Mouse (Mus musculus) intestine, embryonic 14.5 days (tissue): ENCODE data around the gene Asap3. TPM values are rescaled to one million over a fixed set of nuclear protein-coding genes. Genes with fewer than 3 reads are reported as not detected.

Source experiments
- ATAC-seq: fragments of 200-750 bp; cut with Nextera tagmentation; replicated peaks from 2 replicates; pipeline ENCODE4 v1.8.0; 2017; ENCODE audit warnings: low read depth, moderate number of reproducible peaks, moderate TSS enrichment, moderate library complexity; ENCODE audit not compliant: low FRiP score, low TSS enrichment
- DNase-seq: peaks from one replicate; pipeline ENCODE4 v3.0.0-alpha.2; 2018; ENCODE audit warnings: low spot score
- H3K27ac ChIP-seq: fragments of 300-500 bp; sonication (generic); 2 replicates; pipeline ENCODE4 v1.5.1; 2014; ENCODE audit warnings: low read depth, mild to moderate bottlenecking, control low read depth
- H3K27me3 ChIP-seq: fragments of 300-500 bp; sonication (generic); replicated peaks from 2 replicates; pipeline ENCODE4 v1.6.1; 2014; ENCODE audit warnings: low read length, control low read depth; ENCODE audit not compliant: control insufficient read depth, insufficient read depth
- H3K36me3 ChIP-seq: fragments of 300-500 bp; sonication (generic); 2 replicates; pipeline ENCODE4 v1.6.1; 2014; ENCODE audit warnings: low read length, control low read depth; ENCODE audit not compliant: control insufficient read depth, insufficient read depth
- H3K4me1 ChIP-seq: fragments of 300-500 bp; sonication (generic); replicated peaks from 2 replicates; pipeline ENCODE4 v1.6.1; 2014; ENCODE audit warnings: low read length, control low read depth, mixed read lengths; ENCODE audit not compliant: control insufficient read depth, insufficient read depth
- H3K4me2 ChIP-seq: fragments of 300-500 bp; sonication (generic); 2 replicates; pipeline ENCODE4 v1.6.1; 2014; ENCODE audit warnings: low read length
- H3K4me3 ChIP-seq: fragments of 300-500 bp; sonication (generic); 2 replicates; pipeline ENCODE4 v1.5.1; 2014; ENCODE audit warnings: low read depth, low read length, control low read depth, mixed read lengths
- H3K9ac ChIP-seq: fragments of 300-500 bp; sonication (generic); 2 replicates; pipeline ENCODE4 v1.6.1; 2014; ENCODE audit warnings: mild to moderate bottlenecking, low read length
- H3K9me3 ChIP-seq: fragments of 300-500 bp; sonication (generic); 2 replicates; pipeline ENCODE4 v1.6.1; 2016; ENCODE audit warnings: low read length, control low read depth; ENCODE audit not compliant: control insufficient read depth
- WGBS: fragments of 180-500 bp; shearing (Covaris S2); extraction: QIAGEN DNeasy Blood & Tissue Kit; methylation state at CpG from one replicate; pipeline ENCODE4 v1.1.7; 2014; 5-methylcytosine and 5-hydroxymethylcytosine counted together
- polyA plus RNA-seq: library from polyadenylated mRNA; unstranded; fragments of >200 nt; fragmentation: Nextera tagmentation; extraction: Ambion mirVana; gene quantifications from 2 replicates; pipeline ENCODE4 v1.2.1, GENCODE M21; 2014

Gene Asap3
- polyA plus RNA-seq, 1 experiment from 2014 or later = 4.6 TPM

DNA sequence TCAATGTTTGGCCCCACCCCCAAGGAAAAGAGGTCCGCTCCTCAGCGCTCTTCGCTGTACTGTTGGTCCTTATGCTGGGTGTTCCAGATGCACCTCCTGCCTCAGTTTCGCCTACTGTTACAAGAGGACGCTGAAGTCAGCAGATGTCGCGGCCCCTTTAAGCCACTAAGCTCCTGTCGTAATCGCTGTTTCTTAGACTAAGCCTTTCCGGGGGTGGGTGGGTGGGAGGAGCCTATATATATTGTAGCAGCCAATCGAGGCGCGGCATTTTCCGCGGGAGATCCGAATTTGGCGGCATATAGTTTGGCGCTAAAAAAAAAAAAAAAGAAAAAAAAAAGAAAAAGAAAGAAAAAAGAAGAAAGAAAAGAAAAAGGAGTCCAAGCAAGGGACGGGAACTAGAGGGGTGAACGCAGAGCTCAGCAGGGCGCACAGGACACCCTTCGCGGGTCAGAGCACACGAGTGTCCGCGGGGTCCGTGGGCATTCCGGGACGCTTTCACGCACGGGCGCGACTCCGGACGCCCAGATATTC, 34.1 kb upstream of the Asap3 start, which contains the start of gene E2f2:
Gene E2f2, plus strand, starts transcription at position 384 of the 531 bp plus-strand sequence.
- under 1% methylated on average over 35 of the region's 35 CpGs for WGBS
- no peaks in the 10 kb centered on the region for H3K9me3 ChIP-seq

DNA sequence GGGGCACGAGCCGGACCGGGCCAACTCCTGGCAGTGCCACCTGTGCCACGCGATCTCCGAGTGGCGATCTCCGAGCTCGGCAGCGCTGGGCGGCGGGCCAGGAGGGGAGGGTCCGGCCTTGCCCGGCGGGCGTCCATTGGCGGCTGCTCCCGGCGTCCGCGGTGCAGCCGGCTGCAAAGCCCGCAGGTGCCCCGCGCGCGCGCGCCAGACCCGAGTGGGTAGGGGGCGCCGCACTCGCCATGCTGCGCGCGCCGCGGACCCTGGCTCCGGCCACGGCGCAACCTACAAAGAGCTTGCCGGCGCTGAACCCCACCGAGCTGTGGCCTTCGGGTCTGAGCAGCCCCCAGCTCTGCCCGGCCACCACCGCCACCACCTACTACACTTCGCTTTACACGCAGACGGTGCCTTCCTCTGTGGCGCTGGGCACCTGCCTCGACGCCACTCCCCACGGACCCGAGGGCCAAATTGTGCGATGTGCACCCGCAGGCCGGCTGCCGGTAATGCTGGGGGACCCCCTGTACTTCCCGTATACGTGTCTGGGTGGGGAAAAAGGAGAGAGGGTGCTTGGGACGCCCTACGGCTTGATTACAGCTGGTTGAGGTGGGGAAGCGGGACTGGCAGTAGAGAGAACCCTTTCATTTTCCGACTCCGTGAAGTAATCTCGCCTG, 33.5 kb upstream of the Asap3 start:
- ATAC-seq = peak; percentile 21; the same call in 1 of the 2 replicates
- Histone ChIP-seq H3K4me1 (peaks cover 32% of the 10 kb centered on the region), H3K27me3 (no peaks in the 10 kb centered on the region), H3K9ac (peak overlapping the region; percentile 63), H3K36me3 (no peaks in the 10 kb centered on the region), H3K9me3 (no peaks in the 10 kb centered on the region), H3K4me2 (peak overlapping the region; percentile 100), H3K27ac (0 out of 2 replicates have a peak overlapping the region, but pooled peaks have one; percentile 54), H3K4me3 (peak overlapping the region; percentile 74)
- peak; percentile 81 for DNase-seq
- 1% methylated on average over 39 of the region's 67 CpGs for WGBS

More for the DNA sequence above, 34.1 kb upstream of the Asap3 start, which contains the start of gene E2f2:
- Histone ChIP-seq H3K4me3 (peak within 1 kb of the TSS; percentile 74), H3K36me3 (no peaks in the 10 kb centered on the region), H3K27me3 (no peaks in the 10 kb centered on the region), H3K4me1 (peaks cover 31% of the 10 kb centered on the region), H3K4me2 (peak within 1 kb of the TSS; percentile 100), H3K27ac (0 out of 2 replicates have a peak within 1 kb of the TSS, but pooled peaks have one; percentile 54), H3K9ac (peak within 1 kb of the TSS; percentile 63)
- DNase-seq (peak; percentile 85), ATAC-seq (peak; percentile 59)

DNA sequence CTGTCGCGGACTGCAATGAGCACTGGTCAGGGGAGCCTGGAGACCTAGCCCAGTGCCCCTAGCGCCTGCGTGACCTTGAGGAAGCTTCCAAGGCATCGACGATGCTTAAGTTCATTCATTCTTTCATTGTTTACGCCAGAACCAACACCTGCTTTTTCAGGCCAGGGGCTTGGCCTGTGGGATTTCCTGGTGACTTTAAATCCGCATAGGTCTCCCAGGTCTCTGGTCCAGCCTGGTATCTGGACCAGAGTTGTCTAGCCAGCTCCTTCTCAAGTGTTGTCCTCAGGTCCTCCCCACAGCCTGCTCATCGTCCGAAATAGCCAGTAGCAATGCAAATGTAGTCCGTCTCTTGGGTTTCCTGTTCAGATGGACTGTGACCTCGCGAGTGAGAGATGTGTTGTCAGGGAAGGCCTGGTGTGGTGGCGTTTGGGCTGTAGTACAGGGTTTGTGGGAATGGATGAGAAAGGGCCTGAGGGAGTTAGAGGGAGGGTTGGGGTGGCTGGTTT, 32.9 kb upstream of the Asap3 start:
- WGBS = 9% methylated on average over 14 of the region's 14 CpGs
- no peaks in the 10 kb centered on the region for H3K9me3 ChIP-seq
- DNase-seq (no peak), ATAC-seq (no peak)
- peaks cover 38% of the 10 kb centered on the region for H3K4me1 ChIP-seq
- H3K9ac ChIP-seq = peak overlapping the region; percentile 63
- peak overlapping the region; percentile 74 for H3K4me3 ChIP-seq
- H3K36me3 ChIP-seq = no peaks in the 10 kb centered on the region
- H3K27me3 ChIP-seq = no peaks in the 10 kb centered on the region
- H3K4me2 ChIP-seq = peak overlapping the region; percentile 100
- 0 out of 2 replicates have a peak overlapping the region, but pooled peaks have one; percentile 33 for H3K27ac ChIP-seq

DNA sequence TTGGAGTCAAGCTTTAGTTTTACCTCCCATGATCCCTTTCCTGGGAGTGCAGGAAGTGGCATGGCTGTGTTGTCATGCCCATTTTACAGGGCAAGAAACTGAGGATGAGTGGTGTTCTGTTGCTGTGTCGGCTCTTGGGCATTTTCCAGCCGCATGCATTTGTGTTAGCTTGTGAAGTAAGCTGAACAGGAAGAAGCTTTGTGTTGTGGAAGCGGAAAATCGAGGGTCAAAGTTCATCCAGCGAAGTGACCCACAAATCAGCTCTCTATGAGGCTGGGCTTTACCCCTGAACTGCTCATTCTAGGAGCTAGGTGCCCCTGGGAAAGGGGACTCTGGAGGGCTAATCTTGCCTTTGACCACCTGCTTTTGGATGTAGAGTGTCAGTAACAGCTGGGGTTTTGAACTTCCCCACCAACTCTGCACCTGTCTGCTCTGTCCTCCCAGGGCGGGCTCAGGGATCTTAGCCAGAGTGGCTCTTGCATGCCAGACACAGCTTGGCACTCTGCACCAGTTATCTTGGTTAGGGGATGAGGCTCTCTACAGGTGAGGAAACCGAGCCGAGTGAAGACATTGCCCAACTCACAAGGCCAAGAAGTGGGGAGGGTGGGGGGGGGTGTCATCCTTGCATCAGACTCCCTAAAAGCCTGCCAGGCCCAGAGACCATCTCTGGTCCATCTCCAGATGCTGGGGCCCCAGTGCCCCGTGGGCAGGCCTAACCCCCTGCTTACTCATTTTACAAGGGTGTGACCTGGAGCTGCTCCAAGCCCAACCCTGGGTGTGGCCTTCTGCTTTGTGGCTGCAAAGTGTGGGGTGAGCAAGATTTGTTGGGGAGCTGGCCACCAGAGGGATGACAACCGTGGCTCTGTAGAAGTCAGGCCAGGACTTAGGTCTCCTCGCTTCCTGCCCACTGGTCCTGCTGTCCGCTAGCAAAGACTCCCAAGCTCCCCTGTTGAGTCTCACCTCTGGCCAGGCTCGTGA, 31.7 kb upstream of the Asap3 start:
- Histone ChIP-seq H3K36me3 (no peaks in the 10 kb centered on the region), H3K9me3 (no peaks in the 10 kb centered on the region), H3K9ac (no peak overlapping the region), H3K4me2 (peak overlapping the region; percentile 100), H3K27me3 (no peaks in the 10 kb centered on the region), H3K4me1 (peaks cover 41% of the 10 kb centered on the region), H3K4me3 (no peak overlapping the region), H3K27ac (no peak overlapping the region)
- no peak for DNase-seq
- no peak for ATAC-seq
- WGBS = 72% methylated on average over 13 of the region's 13 CpGs

DNA sequence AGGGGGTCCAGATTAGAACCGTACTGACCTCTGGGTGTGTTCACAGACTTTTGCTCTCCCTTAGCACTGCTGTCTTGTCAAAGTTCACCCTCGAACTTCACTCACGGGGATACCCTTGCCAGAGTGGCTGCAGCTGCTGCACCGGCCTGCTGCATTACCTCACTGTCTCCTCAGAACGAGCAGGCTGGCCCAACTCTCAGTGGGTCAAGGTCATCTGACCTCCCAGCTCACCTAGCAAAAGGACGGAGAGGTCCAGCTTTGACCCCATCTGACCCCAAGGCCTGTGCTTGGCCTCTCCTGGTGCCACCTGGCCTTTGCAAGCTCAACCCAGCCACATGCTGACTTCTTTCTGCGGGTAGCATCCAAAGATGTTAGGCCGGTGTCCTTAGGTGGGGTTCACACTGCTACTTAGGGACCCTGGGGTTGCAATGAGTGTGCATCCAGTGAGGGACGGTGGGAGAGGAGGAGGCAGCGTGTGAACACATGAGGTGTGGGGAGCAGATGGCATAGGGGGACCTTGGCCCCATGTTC, 30.1 kb upstream of the Asap3 start:
- no peaks in the 10 kb centered on the region for H3K27me3 ChIP-seq
- H3K4me1 ChIP-seq = peaks cover 46% of the 10 kb centered on the region
- ATAC-seq = no peak

DNA sequence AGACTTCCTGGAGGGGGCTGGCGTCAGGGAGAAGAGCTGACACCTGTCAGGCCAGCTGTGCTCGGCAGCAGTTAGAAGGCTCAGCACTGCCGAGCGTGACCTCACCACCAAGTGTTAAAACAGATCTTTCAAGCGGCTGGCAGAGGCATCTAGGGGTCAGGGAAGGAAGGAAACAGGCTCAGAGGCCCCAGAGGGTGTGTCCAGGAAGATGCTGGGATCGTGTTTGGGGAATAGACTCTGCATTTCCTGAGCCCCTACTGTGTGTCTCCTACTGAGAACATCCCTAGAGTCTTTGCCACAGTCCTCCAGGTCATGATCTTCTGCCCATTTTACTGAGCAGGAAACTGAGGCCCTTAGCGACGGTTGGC, 28.9 kb upstream of the Asap3 start:
- Histone ChIP-seq H3K4me3 (no peak overlapping the region), H3K27me3 (no peaks in the 10 kb centered on the region), H3K9me3 (no peaks in the 10 kb centered on the region), H3K4me1 (peaks cover 48% of the 10 kb centered on the region), H3K4me2 (no peak overlapping the region), H3K9ac (no peak overlapping the region), H3K36me3 (no peaks in the 10 kb centered on the region), H3K27ac (no peak overlapping the region)
- no peak for ATAC-seq
- WGBS = 37% methylated on average over 8 of the region's 8 CpGs
- no peak for DNase-seq

More for the DNA sequence above, 30.1 kb upstream of the Asap3 start:
- no peak for DNase-seq
- H3K4me3 ChIP-seq = no peak overlapping the region
- no peaks in the 10 kb centered on the region for H3K9me3 ChIP-seq
- H3K9ac ChIP-seq = no peak overlapping the region
- no peaks in the 10 kb centered on the region for H3K36me3 ChIP-seq
- H3K4me2 ChIP-seq = no peak overlapping the region
- WGBS = 67% methylated on average over 10 of the region's 10 CpGs
- no peak overlapping the region for H3K27ac ChIP-seq

DNA sequence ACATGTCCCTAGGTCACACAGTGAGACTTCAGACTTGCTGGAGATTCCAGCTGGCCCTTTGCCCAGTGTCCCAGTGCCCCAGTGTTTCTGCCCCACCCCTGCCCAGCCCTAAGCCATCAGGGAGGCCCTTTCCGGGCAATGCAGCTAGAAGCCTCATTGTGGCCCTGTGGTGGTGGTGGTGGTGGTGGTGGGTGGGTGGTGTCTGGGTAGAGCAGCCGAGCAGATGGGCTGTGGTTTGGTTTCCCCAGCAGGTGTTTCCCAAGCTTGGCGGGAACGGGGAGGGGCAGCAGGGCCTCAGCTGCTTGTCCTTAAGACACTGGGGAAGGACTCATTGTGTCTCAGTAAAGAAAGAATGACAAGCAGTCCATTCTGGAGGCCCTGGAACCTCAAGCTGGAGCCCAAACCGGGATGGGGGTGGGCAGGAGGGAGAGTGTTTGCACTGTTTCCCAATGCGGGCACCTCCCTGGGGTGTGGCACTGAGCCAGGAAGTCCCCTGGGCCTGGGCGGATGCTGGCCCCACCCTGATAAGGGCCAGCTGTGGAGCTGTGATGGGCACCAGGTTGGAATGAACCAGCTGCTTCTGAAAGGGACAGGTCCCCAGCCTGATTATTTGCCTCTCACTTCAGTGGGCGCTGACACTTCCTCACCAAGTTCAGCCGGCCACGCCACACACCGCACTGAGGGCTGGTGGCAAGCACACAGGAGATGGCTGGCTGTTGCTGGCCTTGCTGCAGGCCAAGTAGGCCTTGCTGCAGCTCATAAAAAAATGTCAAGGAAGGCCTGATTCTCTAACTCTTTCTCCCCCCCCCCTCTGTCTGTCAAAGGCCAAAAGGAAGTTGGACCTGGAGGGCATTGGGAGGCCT, 28.3 kb upstream of the Asap3 start:
- Histone ChIP-seq H3K4me1 (peaks cover 47% of the 10 kb centered on the region), H3K4me2 (no peak overlapping the region), H3K27me3 (no peaks in the 10 kb centered on the region), H3K4me3 (no peak overlapping the region), H3K36me3 (no peaks in the 10 kb centered on the region), H3K27ac (no peak overlapping the region), H3K9me3 (no peaks in the 10 kb centered on the region), H3K9ac (no peak overlapping the region)
- ATAC-seq = no peak
- WGBS = 52% methylated on average over 11 of the region's 11 CpGs
- no peak for DNase-seq
